Mouse (Mus musculus): ENCODE measurements at regions not wholly inside any gene's neighbourhood (a gene's known extent, or its start where the extent isn't known, plus 50 kb on each side); places are given as distances from the start of the nearest gene placed in this dataset.

DNA sequence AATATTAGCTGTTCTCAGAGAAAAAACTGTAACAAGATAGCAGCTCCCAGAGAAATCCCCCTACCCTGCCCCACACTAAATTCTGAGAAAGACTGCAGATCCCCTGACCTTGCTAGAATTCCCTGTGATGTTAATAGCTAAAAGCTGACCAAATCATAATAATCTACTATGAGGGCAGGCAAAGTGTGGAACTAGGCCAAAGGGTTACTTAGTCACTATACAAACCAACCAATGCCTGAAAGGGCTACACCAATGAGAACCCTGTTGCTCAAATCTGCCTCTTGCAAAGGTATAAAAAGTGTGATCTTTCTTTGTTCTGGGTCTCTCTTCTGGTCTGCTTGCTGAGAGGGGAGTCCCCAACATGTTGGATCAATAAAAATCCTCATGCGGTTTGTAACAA is 69.8 kb upstream of the Ube2e2 start:
- Histone ChIP-seq H3K36me3 (ENCODE audit: control insufficient read depth, insufficient read depth, low read length) (no peaks in the 10 kb centered on the region), H3K27me3 (ENCODE audit: control insufficient read depth, insufficient read depth, low read length) (no peaks in the 10 kb centered on the region), H3K27ac (replicated peaks; ENCODE audit: insufficient read depth, low read depth, low read length) (peak overlapping the region; percentile 60), H3K9ac (ENCODE audit: low read depth, low read length) (no peak overlapping the region), H3K79me2 (ENCODE audit: control insufficient read depth, insufficient read depth, low read length) (no peaks in the 10 kb centered on the region), H3K4me1 (ENCODE audit: control insufficient read depth, insufficient read depth, low read length) (peaks cover 15% of the 10 kb centered on the region), H3K4me3 (ENCODE audit: insufficient read depth, low read depth, low read length) (no peak overlapping the region)
- TF ChIP-seq CTCF (IDR thresholded peaks at IDR 0.05; ENCODE audit: low read depth, low read length) = no peak
- TF ChIP-seq POLR2A (IDR thresholded peaks at IDR 0.05; ENCODE audit: extremely low read depth, insufficient read depth, low read length) = no peak
- 39% methylated on average over 1 of the region's 1 CpGs for WGBS
- peak; percentile 86 for DNase-seq (ENCODE audit: extremely low read depth, low read depth, low spot score)

GRCm38 (mm10) chr14:18963287-18963686 is 69.2 kb upstream of the Ube2e2 start:
- Histone ChIP-seq H3K4me3 (ENCODE audit: insufficient read depth, low read depth, low read length) (no peak overlapping the region), H3K79me2 (ENCODE audit: control insufficient read depth, insufficient read depth, low read length) (no peaks in the 10 kb centered on the region), H3K9ac (ENCODE audit: low read depth, low read length) (no peak overlapping the region), H3K36me3 (ENCODE audit: control insufficient read depth, insufficient read depth, low read length) (no peaks in the 10 kb centered on the region), H3K27me3 (ENCODE audit: control insufficient read depth, insufficient read depth, low read length) (no peaks in the 10 kb centered on the region), H3K4me1 (ENCODE audit: control insufficient read depth, insufficient read depth, low read length) (peaks cover 15% of the 10 kb centered on the region), H3K27ac (replicated peaks; ENCODE audit: insufficient read depth, low read depth, low read length) (peak overlapping the region; percentile 60)
- TF ChIP-seq POLR2A (IDR thresholded peaks at IDR 0.05; ENCODE audit: extremely low read depth, insufficient read depth, low read length) (no peak), CTCF (IDR thresholded peaks at IDR 0.05; ENCODE audit: low read depth, low read length) (no peak)
- 30% methylated on average over 2 of the region's 2 CpGs for WGBS
- peak; percentile 99 for DNase-seq (ENCODE audit: extremely low read depth, low read depth, low spot score)
